Mouse (Mus musculus): Measurements from ENCODE around the gene Krt39. TPM values are rescaled to one million over a fixed set of nuclear protein-coding genes. Genes with fewer than 3 reads are reported as not detected.

Krt39 gene
- not detected in 2 replicates for polyA plus RNA-seq (2016; fragmentation: Nextera tagmentation; extraction: Ambion mirVana)

DNA sequence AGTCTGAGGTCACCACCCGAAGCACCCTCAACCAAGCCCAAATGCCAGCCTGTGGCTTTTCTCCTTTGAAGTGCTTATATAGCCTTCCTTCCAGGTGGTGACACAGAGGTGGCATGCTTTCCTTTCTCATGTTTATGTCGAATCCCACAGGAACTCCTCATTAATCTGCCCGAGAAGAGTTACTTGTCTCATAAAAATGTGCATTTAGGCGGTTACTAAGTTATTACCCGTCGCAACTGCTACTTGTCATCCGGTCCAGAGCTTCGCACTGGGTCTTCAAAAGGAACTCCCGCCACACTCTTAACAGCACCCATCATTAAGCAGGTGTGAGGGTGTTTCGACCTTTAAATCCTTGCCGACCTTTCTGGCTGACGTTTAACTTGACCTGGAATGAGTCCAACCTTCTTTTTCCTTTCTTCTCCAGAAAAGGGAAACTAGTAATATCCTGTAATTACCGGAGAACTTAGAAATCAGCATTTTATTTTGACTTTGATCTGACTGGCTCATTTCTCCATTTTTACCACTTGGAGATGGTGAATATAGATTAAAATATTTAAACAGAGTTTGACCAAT lies at the start of gene Krt39:
Gene Krt39, minus strand, starts transcription at position 51 of the 573 bp plus-strand sequence.
- Histone ChIP-seq H3K4me1 (no peaks in the 10 kb centered on the region), H3K4me3 (no peak within 1 kb of the TSS), H3K36me3 (no peaks in the 10 kb centered on the region), H3K9me3 (replicated peaks) (no peaks in the 10 kb centered on the region), H3K27ac (replicated peaks) (no peak within 1 kb of the TSS), H3K27me3 (ENCODE audit: low read depth, poor library complexity, severe bottlenecking) (no peaks in the 10 kb centered on the region)
- 90% methylated on average over 13 of the region's 13 CpGs for WGBS
- DNase-seq (ENCODE audit: low spot score), result no peak

GRCm38 (mm10) chr11:99566530-99566929 lies 45.4 kb upstream of the Krt39 start, which contains the start of gene Krtap3-1:
Gene Krtap3-1 (minus strand): TSS chr11:99566630.
- no peak within 1 kb of the TSS for H3K27ac ChIP-seq (replicated peaks)
- 93% methylated on average over 7 of the region's 7 CpGs for WGBS

GRCm38 (mm10) chr11:99562580-99562979 lies 41.4 kb upstream of the Krt39 start:
- 87% methylated on average over 6 of the region's 6 CpGs for WGBS
- Histone ChIP-seq H3K9me3 (replicated peaks) (no peaks in the 10 kb centered on the region), H3K27me3 (ENCODE audit: low read depth, poor library complexity, severe bottlenecking) (no peaks in the 10 kb centered on the region), H3K4me3 (no peak overlapping the region), H3K27ac (replicated peaks) (no peak overlapping the region), H3K36me3 (no peaks in the 10 kb centered on the region), H3K4me1 (no peaks in the 10 kb centered on the region)
- no peak for DNase-seq (ENCODE audit: low spot score)

More at GRCm38 (mm10) chr11:99566530-99566929, 45.4 kb upstream of the Krt39 start, which contains the start of gene Krtap3-1:
- H3K4me3 ChIP-seq, result no peak within 1 kb of the TSS
- H3K4me1 ChIP-seq, result no peaks in the 10 kb centered on the region
- H3K9me3 ChIP-seq (replicated peaks), result no peaks in the 10 kb centered on the region
- H3K27me3 ChIP-seq (ENCODE audit: low read depth, poor library complexity, severe bottlenecking), result no peaks in the 10 kb centered on the region
- H3K36me3 ChIP-seq, result no peaks in the 10 kb centered on the region
- DNase-seq (ENCODE audit: low spot score), result no peak

DNA sequence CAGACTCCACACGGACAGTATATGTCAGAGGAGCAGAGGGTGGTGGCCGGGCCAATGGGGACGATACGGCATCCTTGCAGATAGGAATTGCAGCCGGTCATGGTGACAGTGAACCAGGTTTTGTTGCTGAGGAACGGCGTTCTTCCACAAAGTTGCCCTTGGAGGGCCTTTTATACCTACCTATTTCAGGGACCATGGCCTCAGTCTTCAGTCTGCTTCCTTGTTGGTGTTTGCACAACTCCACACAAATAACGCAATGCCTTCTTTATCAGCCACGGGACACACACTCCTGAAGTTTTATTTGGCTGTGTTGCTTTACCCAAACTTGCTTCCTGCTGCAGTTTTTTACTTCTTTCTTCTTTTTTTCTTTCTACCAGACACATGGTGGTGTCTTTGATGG lies 38.2 kb upstream of the Krt39 start, which contains the start of gene Gm11939:
Gene Gm11939, minus strand, starts transcription at position 101 of the 400 bp plus-strand sequence.
- WGBS, result 91% methylated on average over 9 of the region's 9 CpGs
- H3K4me3 ChIP-seq, result no peak within 1 kb of the TSS
- H3K27me3 ChIP-seq (ENCODE audit: low read depth, poor library complexity, severe bottlenecking), result no peaks in the 10 kb centered on the region
- no peak for DNase-seq (ENCODE audit: low spot score)
- no peaks in the 10 kb centered on the region for H3K9me3 ChIP-seq (replicated peaks)
- no peaks in the 10 kb centered on the region for H3K4me1 ChIP-seq
- H3K36me3 ChIP-seq, result no peaks in the 10 kb centered on the region
- H3K27ac ChIP-seq (replicated peaks), result no peak within 1 kb of the TSS

DNA sequence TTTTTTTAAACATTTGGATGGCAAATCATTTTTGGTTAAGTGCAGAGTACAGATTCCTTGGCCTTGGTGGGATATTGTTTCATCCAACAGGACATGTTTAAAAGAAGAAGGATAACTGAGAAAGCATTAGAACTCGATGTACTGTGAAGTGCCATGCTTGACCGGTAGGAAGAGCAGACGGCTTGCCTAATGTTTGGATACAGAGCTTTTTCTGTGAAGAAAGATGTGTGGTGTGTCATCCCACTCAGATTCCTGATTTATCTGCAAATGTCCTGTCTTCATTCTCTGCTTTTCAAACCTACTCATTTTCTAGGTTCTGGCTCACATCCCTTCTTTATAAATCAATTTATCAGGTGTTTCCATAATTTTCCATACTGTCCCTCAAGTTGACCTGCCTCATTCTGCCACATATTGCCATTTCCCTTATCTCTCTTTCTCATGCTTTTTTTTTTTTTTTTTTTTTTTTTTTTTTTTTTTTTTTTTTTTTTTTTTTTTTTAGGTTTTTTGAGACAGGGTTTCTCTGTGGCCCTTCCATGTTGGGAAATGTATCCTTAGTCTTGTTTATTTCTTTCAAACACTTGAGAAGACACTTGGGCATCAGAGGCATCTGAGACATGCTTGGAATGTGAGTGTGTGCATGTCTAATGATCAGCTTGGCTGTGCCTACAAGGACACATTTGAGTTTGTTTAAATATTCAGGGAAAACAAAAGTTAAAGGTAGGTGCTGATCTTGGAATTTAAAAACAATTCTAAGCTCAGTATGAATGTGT lies 37.0 kb upstream of the Krt39 start:
- Histone ChIP-seq H3K27ac (replicated peaks) (no peak overlapping the region), H3K27me3 (ENCODE audit: low read depth, poor library complexity, severe bottlenecking) (no peaks in the 10 kb centered on the region), H3K36me3 (no peaks in the 10 kb centered on the region), H3K4me3 (no peak overlapping the region), H3K9me3 (replicated peaks) (no peaks in the 10 kb centered on the region), H3K4me1 (no peaks in the 10 kb centered on the region)
- WGBS, result 82% methylated on average over 3 of the region's 3 CpGs
- no peak for DNase-seq (ENCODE audit: low spot score)

DNA sequence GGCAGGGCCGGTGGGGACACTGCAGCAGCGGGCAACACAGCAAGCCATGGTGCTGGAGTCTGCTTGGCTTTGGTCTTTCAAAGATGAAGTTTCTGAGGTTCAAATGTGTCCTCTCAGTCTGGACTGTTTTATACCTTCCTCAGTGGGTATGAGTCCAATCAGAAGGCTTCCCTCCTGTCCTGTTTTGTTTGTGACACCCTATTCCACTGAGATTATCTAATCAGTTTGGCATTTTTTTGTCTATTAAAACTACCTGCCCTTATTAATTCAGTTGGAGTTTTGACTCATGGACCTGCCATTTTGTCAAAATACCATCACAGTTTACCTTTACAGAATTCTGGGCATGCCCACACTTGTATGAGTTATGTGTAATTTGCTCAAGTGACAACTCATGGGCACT lies 35.6 kb upstream of the Krt39 start, which contains the start of gene Krtap3-2:
Gene Krtap3-2, minus strand, starts transcription at position 101 of the 400 bp plus-strand sequence.
- H3K4me3 ChIP-seq, result no peak within 1 kb of the TSS
- H3K4me1 ChIP-seq, result no peaks in the 10 kb centered on the region
- DNase-seq (ENCODE audit: low spot score), result no peak
- no peaks in the 10 kb centered on the region for H3K36me3 ChIP-seq
- H3K27me3 ChIP-seq (ENCODE audit: low read depth, poor library complexity, severe bottlenecking), result no peaks in the 10 kb centered on the region
- 89% methylated on average over 2 of the region's 2 CpGs for WGBS
- H3K9me3 ChIP-seq (replicated peaks), result no peaks in the 10 kb centered on the region
- H3K27ac ChIP-seq (replicated peaks), result no peak within 1 kb of the TSS

- H3K4me3 ChIP-seq, result no peak overlapping the region
These were observed 35.1 kb upstream of the Krt39 start for GRCm38 (mm10) chr11:99556195-99556594.

DNA sequence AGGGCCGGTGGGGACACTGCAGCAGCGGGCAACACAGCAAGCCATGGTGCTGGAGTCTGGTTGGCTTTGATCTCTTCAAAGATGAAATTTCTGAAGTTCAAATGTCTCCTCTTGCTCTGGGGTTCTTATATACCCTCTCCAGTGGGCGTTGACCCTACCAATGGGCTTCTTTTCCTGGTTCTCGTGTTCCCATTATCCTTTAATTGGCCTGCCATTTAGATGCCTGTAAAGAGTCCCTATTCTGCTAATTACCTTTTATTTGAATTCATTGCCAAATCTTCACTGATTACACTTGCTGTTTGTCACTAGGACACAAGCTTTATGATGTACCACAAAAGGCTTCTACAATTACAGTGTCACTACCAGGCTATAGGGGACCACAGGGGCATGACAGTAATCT lies 29.6 kb upstream of the Krt39 start, which contains the start of gene Krtap3-3:
Gene Krtap3-3, minus strand, starts transcription at position 101 of the 400 bp plus-strand sequence.
- Histone ChIP-seq H3K4me3 (no peak within 1 kb of the TSS), H3K27ac (replicated peaks) (no peak within 1 kb of the TSS), H3K27me3 (ENCODE audit: low read depth, poor library complexity, severe bottlenecking) (no peaks in the 10 kb centered on the region), H3K9me3 (replicated peaks) (no peaks in the 10 kb centered on the region), H3K4me1 (no peaks in the 10 kb centered on the region), H3K36me3 (no peaks in the 10 kb centered on the region)
- WGBS, result 88% methylated on average over 4 of the region's 4 CpGs
- no peak for DNase-seq (ENCODE audit: low spot score)

More at GRCm38 (mm10) chr11:99556195-99556594, 35.1 kb upstream of the Krt39 start:
- DNase-seq (ENCODE audit: low spot score), result no peak
- no peak overlapping the region for H3K27ac ChIP-seq (replicated peaks)
- no peaks in the 10 kb centered on the region for H3K36me3 ChIP-seq
- H3K4me1 ChIP-seq, result no peaks in the 10 kb centered on the region
- H3K27me3 ChIP-seq (ENCODE audit: low read depth, poor library complexity, severe bottlenecking), result no peaks in the 10 kb centered on the region
- 86% methylated on average over 2 of the region's 2 CpGs for WGBS
- no peaks in the 10 kb centered on the region for H3K9me3 ChIP-seq (replicated peaks)

- no peaks in the 10 kb centered on the region for H3K4me1 ChIP-seq
- H3K27me3 ChIP-seq (ENCODE audit: low read depth, poor library complexity, severe bottlenecking), result no peaks in the 10 kb centered on the region
- no peak overlapping the region for H3K4me3 ChIP-seq
- H3K27ac ChIP-seq (replicated peaks), result no peak overlapping the region
- H3K9me3 ChIP-seq (replicated peaks), result no peaks in the 10 kb centered on the region
- no peak for DNase-seq (ENCODE audit: low spot score)
- no peaks in the 10 kb centered on the region for H3K36me3 ChIP-seq
These were observed 26.8 kb upstream of the Krt39 start for GRCm38 (mm10) chr11:99547892-99548291.

DNA sequence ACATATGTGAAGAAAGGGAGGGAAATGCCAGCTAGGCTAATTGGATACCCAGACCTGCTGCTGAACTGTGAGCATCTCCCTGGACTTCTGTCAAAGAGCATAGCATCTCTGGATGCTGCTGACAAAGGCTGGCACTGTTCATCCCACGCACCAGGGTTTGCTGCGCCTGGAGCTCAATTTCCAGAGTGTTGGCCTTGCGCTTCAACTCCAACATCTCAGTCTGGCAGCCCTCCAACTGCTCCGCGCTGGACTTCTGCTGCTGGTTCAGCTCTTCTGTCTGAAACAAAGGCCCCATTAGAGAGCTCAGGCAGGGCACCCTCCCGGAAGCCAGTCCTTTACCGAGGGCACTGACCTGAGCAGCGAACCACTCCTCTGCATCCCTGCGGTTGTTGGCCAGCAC lies 18.6 kb upstream of the Krt39 start:
- H3K36me3 ChIP-seq, result no peaks in the 10 kb centered on the region
- DNase-seq (ENCODE audit: low spot score), result no peak
- 85% methylated on average over 9 of the region's 9 CpGs for WGBS
- no peaks in the 10 kb centered on the region for H3K4me1 ChIP-seq
- no peaks in the 10 kb centered on the region for H3K27me3 ChIP-seq (ENCODE audit: low read depth, poor library complexity, severe bottlenecking)
- H3K9me3 ChIP-seq (replicated peaks), result no peaks in the 10 kb centered on the region
- no peak overlapping the region for H3K4me3 ChIP-seq
- no peak overlapping the region for H3K27ac ChIP-seq (replicated peaks)

- 89% methylated on average over 8 of the region's 8 CpGs for WGBS
- Histone ChIP-seq H3K4me1 (no peaks in the 10 kb centered on the region), H3K9me3 (replicated peaks) (no peaks in the 10 kb centered on the region), H3K36me3 (no peaks in the 10 kb centered on the region), H3K4me3 (no peak overlapping the region), H3K27ac (replicated peaks) (no peak overlapping the region), H3K27me3 (ENCODE audit: low read depth, poor library complexity, severe bottlenecking) (no peaks in the 10 kb centered on the region)
- no peak for DNase-seq (ENCODE audit: low spot score)
These were observed 7.0 kb downstream of the Krt39 start for GRCm38 (mm10) chr11:99514098-99514497.

DNA sequence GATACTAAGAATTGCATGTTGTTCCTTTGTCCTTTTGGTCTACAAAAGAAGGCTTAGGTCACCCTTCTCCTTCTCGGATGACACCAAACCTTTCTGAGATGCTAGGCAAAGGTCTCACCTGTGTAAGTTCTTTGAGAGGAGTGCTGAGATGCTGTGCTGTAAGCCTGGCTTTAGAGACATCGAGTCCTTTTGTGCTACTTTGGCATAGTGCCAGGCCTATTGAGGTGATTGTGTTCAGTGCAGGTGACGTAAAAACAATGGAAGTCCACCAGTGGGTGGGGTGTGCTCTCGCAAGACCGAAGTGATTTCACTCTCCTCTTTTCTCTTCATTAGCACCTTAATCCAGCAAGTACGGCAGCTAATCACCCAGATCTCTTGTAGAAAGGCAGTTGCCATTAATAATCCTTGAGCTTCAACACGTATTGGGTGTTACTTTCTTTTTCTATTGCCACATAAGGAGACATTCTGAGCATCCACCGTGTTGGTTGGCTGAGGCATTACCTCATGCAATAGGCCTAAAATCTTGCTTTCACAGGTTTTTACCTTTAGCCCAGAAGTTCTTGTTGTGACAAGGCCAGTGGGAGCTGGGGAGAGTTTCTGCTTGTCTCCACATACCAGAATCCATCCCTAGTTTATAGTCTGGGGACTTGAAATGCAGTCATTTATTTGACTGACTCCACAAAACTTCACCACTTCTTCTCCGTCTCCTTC lies 20.9 kb downstream of the Krt39 start:
- no peaks in the 10 kb centered on the region for H3K27me3 ChIP-seq (ENCODE audit: low read depth, poor library complexity, severe bottlenecking)
- no peak overlapping the region for H3K27ac ChIP-seq (replicated peaks)
- H3K9me3 ChIP-seq (replicated peaks), result no peaks in the 10 kb centered on the region
- DNase-seq (ENCODE audit: low spot score), result no peak
- WGBS, result 85% methylated on average over 9 of the region's 9 CpGs
- no peaks in the 10 kb centered on the region for H3K36me3 ChIP-seq
- H3K4me1 ChIP-seq, result no peaks in the 10 kb centered on the region; the same call in 1 of the 2 replicates
- H3K4me3 ChIP-seq, result no peak overlapping the region

Measured in midbrain, embryonic 10.5 days (tissue).